Mouse (Mus musculus): ENCODE measurements around the gene Msrb2.

Gene Msrb2

DNA sequence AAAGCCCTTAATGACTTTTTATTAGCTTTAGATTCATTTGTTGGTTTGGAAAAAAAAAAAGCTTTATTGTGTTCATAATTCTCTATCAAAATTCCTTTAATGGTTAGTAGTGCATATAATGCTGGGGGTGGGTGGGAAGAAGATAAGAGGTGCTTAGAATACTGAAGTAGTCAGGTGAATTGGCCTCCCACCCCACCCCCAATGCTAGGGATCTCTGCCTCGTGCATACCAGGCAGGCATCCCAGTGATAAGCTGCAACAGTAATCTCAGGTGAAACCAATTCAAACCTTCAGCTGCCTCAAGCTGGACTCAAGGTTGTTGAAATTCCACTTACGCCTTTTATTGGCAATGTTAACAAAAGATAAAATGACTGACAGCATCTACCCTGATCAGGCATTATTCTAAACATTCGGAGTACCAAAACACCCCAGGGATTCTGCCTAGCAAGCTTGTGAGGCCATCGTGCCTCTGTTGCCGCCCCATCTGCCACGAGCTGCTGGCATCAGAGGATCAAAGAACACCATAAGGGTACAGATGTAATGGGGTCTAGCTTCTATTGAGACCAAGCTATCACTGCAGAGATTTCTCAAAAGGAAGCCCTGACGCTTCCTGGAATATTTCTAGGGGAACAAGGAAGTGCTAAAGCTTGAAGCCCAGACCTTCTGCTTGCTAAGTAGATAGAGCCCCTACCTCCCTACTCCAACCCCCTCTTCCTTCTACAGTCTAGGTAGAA lies 19.3 kb downstream of the Msrb2 start:
- DNase-seq (ENCODE audit: low read depth, low spot score): no peak

GRCm38 (mm10) chr2:19391649-19392048 lies 20.4 kb downstream of the Msrb2 start:
- DNase-seq (ENCODE audit: low read depth, low spot score): no peak

GRCm38 (mm10) chr2:19392793-19393192 lies 21.6 kb downstream of the Msrb2 start:
- no peak for DNase-seq (ENCODE audit: low read depth, low spot score)

DNA sequence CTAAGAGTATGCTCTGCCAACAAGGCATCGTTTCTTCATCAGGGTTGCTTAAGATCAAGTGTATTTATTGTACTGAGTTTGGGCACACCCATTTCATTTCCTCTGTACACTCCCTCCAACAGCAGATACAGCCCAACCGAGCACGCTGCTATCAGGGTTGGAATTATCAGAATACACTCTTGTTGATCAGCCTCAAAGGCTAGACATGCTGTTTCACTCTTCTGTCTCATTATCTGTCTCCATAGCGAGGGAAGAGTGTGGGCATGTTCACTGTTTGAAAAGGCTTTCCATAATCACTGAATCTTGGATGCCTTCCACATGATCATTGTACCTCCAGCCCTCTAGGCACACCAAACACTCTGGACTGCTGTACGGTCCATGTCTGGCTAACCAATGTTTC lies 34.2 kb downstream of the Msrb2 start:
- no peak for DNase-seq (ENCODE audit: low read depth, low spot score)

- no peak for DNase-seq (ENCODE audit: low read depth, low spot score)
Measured at GRCm38 (mm10) chr2:19406531-19406930, 35.3 kb downstream of the Msrb2 start.

GRCm38 (mm10) chr2:19414222-19414965 lies 43.2 kb downstream of the Msrb2 start:
- peak; percentile 47 for DNase-seq (ENCODE audit: low read depth, low spot score)

- peak; percentile 75 for DNase-seq (ENCODE audit: low read depth, low spot score)
Measured at GRCm38 (mm10) chr2:19415063-19415521, 43.9 kb downstream of the Msrb2 start.

- no peak for DNase-seq (ENCODE audit: low read depth, low spot score)
Measured at GRCm38 (mm10) chr2:19416066-19416465, 44.8 kb downstream of the Msrb2 start.

DNA sequence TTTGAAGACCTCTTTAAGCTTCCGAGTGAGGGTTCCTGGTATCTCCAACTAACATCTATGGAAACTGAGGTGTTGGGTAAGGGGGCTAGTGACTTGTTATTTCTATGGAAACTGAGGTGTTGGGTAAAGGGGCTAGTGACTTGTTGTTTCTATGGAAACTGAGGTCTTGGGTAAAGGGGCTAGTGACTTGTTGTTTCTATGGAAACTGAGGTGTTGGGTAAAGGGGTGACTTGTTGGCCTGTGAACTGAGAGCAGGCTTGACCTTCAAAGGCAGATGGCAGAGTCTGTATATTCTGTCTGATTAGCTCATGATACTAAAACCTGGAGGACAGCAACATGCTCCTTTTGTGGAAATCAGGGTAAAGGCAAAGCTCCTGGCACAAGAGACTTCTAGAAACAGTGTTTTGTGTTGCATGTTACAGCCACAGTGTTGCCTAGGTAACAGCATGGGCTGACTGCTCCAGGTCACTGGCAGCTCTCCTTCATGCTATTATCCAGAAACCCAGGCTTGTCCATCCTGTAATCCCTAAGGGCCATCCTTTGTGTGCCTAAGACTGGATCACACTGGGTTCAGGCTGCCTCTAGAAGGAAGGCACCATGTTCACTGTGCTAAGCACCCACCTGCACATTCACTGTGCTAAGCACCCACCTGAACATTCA lies 48.6 kb downstream of the Msrb2 start:
- DNase-seq (ENCODE audit: low read depth, low spot score): no peak

DNA sequence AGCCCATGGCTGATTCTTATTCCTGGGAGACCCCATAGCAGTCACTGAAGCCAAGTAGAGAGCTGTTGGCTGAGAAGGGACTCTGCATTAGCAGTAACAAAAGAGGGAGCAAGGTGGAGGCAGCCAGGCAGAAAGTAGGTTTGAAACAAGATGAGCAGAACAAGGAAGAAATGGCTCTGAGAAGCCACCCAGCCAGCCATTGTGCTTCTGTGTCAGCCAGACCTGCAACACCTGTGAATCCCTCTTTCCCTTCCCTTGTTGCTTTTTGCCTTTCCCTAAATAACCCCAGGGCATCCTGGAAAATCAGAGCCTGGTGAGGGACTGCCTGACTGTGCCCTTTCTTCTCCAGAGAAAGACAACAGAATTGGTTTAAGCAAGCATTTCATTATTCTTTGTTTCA lies 51.0 kb downstream of the Msrb2 start:
- no peak for DNase-seq (ENCODE audit: low read depth, low spot score)

- no peak for DNase-seq (ENCODE audit: low read depth, low spot score)
Measured at GRCm38 (mm10) chr2:19423086-19423485, 51.8 kb downstream of the Msrb2 start.

- no peak for DNase-seq (ENCODE audit: low read depth, low spot score)
Measured at GRCm38 (mm10) chr2:19429031-19429430, 57.8 kb downstream of the Msrb2 start.

DNA sequence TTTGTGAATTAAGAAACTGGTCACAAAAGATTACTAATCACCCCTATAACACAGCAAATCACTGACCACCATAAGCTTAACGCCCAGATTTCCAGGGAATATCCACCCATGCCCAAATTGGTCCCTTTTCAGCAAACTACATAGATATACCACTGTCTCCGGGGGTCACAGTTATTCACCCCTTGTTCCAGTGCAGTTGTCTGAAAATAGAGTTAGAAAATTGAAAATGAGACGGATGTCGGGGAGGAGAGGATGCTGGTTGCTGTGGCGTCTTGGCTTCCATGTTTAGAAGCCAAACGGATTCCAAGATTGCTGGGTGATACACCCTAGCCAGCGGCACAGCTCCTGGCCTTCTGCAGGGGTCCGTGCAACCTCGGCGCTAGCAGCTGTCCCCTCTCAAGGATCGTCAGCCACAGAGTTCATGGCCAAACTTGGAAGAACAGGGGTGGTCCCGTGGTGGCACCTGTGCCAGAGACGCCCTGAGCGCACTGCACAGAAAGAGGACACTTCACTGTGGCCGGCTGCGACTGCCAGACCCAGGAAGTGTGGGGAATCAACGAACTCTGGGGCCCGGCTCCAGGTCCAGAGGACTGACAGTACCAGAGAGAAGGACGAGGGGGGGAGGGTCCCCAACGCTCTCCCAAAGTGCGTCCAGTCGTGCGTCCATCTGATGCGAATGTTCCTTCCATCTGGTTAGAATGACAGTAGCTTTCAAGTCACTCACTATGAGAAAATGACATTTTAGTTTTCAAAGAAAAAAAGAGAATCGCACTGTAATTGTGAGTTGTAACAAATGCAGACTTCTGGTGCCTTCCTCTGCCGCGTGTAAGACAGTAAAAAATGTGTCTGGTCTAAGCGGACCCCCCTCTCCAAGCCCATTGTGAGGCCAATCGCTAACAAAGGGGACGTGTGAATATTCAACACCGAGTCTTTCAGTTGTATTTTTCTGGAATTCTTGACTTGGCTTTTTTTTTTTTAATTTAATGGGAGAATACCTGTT lies 58.8 kb downstream of the Msrb2 start:
- no peak for DNase-seq (ENCODE audit: low read depth, low spot score)

- DNase-seq (ENCODE audit: low read depth, low spot score): no peak
Measured at GRCm38 (mm10) chr2:19430746-19431145, 59.5 kb downstream of the Msrb2 start.

GRCm38 (mm10) chr2:19431186-19431585 lies 59.9 kb downstream of the Msrb2 start:
- no peak for DNase-seq (ENCODE audit: low read depth, low spot score)

GRCm38 (mm10) chr2:19431614-19432323 lies 60.5 kb downstream of the Msrb2 start:
- DNase-seq (ENCODE audit: low read depth, low spot score): no peak

DNA sequence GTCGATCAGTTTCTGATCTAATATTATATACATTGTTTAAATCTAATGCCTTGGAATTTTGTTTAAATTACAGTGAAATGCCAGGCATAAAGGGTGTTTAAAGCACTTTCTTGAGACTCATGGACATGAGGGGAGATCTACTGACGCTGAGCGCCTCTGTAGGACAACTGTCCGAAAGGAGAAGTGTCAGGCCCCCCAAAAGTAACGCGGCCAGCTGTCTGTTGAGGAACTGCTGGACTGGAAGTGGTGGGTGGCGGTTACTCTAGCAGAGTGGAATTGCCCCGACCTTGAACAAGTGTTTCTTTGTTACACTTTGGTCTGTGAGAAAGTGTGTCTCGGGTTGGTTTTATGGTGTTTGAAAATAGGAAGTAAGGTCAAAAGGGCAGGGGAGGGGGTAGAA lies 73.1 kb downstream of the Msrb2 start:
- DNase-seq (ENCODE audit: low read depth, low spot score): no peak
